Mouse (Mus musculus): ENCODE measurements around the gene Krt78. TPM values are rescaled to one million over a fixed set of nuclear protein-coding genes. Genes with fewer than 3 reads are reported as not detected.
"Not testable (repeated sequence)": the region's sequence is repeated elsewhere in the genome, so short reads cannot be mapped to it uniquely, and the experiment has no call there.

The Krt78 gene
- polyA plus RNA-seq (2012; rRNA removed) = 0.82 and 0.94 TPM in 2 replicates

DNA sequence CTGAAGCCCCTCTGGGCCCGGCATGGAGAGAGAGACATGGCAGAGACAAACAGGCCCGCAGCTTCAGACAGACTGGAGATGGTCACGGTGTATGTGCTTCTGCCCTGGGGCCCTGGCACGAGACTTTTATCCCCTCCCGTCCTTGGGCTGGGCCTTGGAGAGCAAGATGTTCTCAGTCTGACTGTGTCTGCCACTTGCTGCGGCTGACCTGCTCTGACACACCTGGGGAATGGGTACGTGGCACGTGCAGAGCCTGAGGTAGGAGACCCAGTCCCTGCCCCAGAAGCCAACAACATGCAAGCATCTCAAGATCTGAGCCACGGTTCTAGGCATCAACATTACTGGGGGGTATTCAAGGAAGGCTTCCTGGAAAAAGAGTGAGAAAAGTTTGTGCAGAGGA is at the start of gene Krt78:
Krt78 (minus strand) TSS at position 101 of the 400 bp plus-strand sequence.
- TF ChIP-seq CTCF (IDR thresholded peaks at IDR 0.05; ENCODE audit: borderline replicate concordance, control insufficient read depth, extremely low read depth, insufficient read depth, low read length, poor library complexity) (no peak), POLR2A (IDR thresholded peaks at IDR 0.05; ENCODE audit: control insufficient read depth, extremely low read depth, insufficient read depth, low read length, poor library complexity) (no peak)
- Histone ChIP-seq H3K4me3 (ENCODE audit: control insufficient read depth, insufficient read depth, low read length) (no peak within 1 kb of the TSS), H3K27ac (ENCODE audit: control insufficient read depth, insufficient read depth, low read length) (no peak within 1 kb of the TSS), H3K4me1 (replicated peaks; ENCODE audit: control insufficient read depth, insufficient read depth, low read length) (no peaks in the 10 kb centered on the region), H3K27me3 (ENCODE audit: control insufficient read depth, insufficient read depth, low read length) (no peaks in the 10 kb centered on the region), H3K36me3 (ENCODE audit: control insufficient read depth, insufficient read depth, low read length) (no peaks in the 10 kb centered on the region)
- WGBS = 89% methylated on average over 9 of the region's 9 CpGs
- no peak for DNase-seq

DNA sequence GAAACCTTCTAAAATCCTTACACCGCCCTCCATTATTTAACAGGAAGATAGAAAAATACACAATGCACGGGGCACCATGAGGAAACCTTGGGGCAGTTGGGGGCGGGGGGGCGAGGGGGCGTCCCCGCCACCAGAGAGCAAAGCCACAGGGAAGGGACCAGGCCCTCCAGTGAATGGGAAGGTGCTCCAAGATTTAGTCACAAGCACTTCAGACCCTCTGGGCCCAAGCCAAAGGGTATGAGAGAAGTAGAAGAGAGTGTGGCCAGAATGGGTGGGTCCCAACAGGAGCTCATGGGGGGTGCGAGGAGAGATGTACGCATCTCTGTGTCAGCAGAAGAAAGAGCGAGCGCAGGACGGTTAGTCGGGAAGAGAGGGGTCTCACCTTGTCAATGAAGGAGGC is 49.4 kb upstream of the Krt78 start:
- WGBS = 67% methylated on average over 12 of the region's 12 CpGs
- Histone ChIP-seq H3K4me3 (ENCODE audit: control insufficient read depth, insufficient read depth, low read length) (no peak overlapping the region), H3K4me1 (replicated peaks; ENCODE audit: control insufficient read depth, insufficient read depth, low read length) (no peaks in the 10 kb centered on the region), H3K36me3 (ENCODE audit: control insufficient read depth, insufficient read depth, low read length) (no peaks in the 10 kb centered on the region), H3K27me3 (ENCODE audit: control insufficient read depth, insufficient read depth, low read length) (peaks cover 5% of the 10 kb centered on the region; the same call in 1 of the 2 replicates), H3K27ac (ENCODE audit: control insufficient read depth, insufficient read depth, low read length) (no peak overlapping the region)
- TF ChIP-seq POLR2A (IDR thresholded peaks at IDR 0.05; ENCODE audit: control insufficient read depth, extremely low read depth, insufficient read depth, low read length, poor library complexity) (no peak), CTCF (IDR thresholded peaks at IDR 0.05; ENCODE audit: borderline replicate concordance, control insufficient read depth, extremely low read depth, insufficient read depth, low read length, poor library complexity) (no peak)
- no peak for DNase-seq

DNA sequence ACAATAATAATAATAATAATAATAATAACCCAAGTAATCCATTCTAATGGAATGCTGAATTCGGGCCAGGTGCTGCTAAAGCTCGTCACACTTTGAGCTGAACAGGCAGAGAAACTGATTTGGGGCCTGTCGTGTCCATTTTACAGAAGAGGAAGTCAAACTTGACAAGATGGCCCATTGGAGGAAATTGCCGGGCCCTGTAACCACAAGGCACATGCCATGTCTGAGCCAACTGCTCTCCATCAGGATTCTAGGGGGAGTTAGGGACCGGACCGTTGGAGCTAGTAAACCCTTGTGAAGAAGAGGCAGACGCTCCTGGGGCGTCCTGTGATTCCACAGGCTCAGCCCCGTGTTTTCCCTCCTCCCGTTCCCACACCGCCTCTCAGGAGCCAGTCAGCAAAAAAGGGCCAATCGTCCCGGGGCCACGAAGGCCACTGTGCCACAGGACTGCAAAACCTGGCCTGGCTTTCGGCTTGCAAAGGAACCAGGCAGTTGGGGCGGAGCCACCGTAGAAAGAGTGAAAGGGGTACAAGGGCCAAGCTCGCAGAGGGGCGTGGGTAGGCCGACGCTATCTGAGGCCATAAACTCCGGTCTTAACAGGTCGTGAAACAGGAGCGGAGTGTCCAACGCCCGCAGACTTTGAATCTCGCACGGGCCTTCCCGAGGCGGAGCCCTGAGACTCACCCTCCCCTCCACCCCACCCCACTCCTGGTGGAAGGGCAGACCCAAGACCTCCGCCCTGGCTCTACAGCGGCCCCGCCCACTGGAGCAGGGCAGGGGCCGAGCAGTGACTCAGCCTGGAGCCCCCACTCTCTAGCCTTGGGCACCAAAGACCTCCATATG is 48.8 kb upstream of the Krt78 start:
- no peaks in the 10 kb centered on the region for H3K4me1 ChIP-seq (replicated peaks; ENCODE audit: control insufficient read depth, insufficient read depth, low read length)
- peak overlapping the region; percentile 4; the same call in 1 of the 2 replicates for H3K4me3 ChIP-seq (ENCODE audit: control insufficient read depth, insufficient read depth, low read length)
- H3K36me3 ChIP-seq (ENCODE audit: control insufficient read depth, insufficient read depth, low read length) = no peaks in the 10 kb centered on the region
- peaks cover 5% of the 10 kb centered on the region; the same call in 1 of the 2 replicates for H3K27me3 ChIP-seq (ENCODE audit: control insufficient read depth, insufficient read depth, low read length)
- 7% methylated on average over 34 of the region's 34 CpGs for WGBS
- no peak overlapping the region for H3K27ac ChIP-seq (ENCODE audit: control insufficient read depth, insufficient read depth, low read length)
- TF ChIP-seq POLR2A (IDR thresholded peaks at IDR 0.05; ENCODE audit: control insufficient read depth, extremely low read depth, insufficient read depth, low read length, poor library complexity) (no peak), CTCF (IDR thresholded peaks at IDR 0.05; ENCODE audit: borderline replicate concordance, control insufficient read depth, extremely low read depth, insufficient read depth, low read length, poor library complexity) (no peak)
- no peak for DNase-seq

DNA sequence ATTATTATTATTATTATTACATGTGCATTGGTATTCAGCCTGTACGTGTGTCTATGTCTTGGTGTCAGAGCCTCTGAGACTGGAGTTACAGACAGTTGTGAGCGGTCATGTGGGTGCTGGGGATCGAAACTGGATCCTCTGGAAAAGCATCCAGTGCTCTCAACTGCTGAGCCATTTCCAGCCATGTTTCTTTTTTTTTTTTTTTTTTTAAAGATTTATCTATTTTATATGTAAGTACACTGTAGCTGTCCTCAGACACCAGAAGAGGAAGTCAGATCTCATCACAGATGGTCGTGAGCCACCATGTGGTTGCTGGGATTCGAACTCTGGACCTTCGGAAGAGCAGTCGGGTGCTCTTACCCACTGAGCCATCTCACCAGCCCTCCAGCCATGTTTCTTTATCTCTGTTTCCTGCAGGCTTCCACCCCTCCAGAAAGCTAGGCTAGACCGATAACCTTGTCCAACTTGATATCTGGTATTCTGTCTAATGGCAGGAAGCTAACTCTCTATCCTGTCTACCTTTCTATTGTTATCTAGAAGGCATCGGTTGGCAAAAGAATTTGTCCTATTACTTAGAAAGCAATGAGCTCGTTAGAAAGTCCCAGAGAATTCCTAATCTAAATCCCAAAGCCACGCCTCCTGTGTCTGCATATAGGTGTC is 45.7 kb upstream of the Krt78 start:
- no peak overlapping the region for H3K27ac ChIP-seq (ENCODE audit: control insufficient read depth, insufficient read depth, low read length)
- no peak for DNase-seq
- no peaks in the 10 kb centered on the region for H3K4me1 ChIP-seq (replicated peaks; ENCODE audit: control insufficient read depth, insufficient read depth, low read length)
- peaks cover 5% of the 10 kb centered on the region; the same call in 1 of the 2 replicates for H3K27me3 ChIP-seq (ENCODE audit: control insufficient read depth, insufficient read depth, low read length)
- TF ChIP-seq CTCF (IDR thresholded peaks at IDR 0.05; ENCODE audit: borderline replicate concordance, control insufficient read depth, extremely low read depth, insufficient read depth, low read length, poor library complexity) = no peak
- TF ChIP-seq POLR2A (IDR thresholded peaks at IDR 0.05; ENCODE audit: control insufficient read depth, extremely low read depth, insufficient read depth, low read length, poor library complexity) = no peak
- WGBS = 86% methylated on average over 11 of the region's 11 CpGs
- no peaks in the 10 kb centered on the region for H3K36me3 ChIP-seq (ENCODE audit: control insufficient read depth, insufficient read depth, low read length)
- H3K4me3 ChIP-seq (ENCODE audit: control insufficient read depth, insufficient read depth, low read length) = no peak overlapping the region

DNA sequence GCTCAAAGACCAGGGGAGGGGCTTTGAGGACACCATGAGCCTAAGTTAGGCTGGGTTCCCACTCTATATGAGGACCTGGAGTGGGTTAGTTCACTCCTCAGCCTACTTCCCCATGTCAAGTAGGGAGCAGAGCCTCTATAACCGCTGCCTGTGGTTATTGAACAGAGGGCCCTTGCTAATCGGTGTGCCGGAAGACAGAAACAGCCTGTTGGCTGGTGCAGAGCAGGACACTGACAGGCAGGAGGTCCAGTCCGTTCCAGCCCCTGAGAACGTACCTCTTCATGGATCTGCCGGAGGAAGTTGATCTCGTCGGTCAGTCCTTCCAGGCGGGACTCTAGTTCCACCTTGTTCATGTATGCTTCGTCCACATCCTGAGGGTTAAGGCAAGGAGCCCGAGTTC is 45.1 kb upstream of the Krt78 start:
- Histone ChIP-seq H3K27ac (ENCODE audit: control insufficient read depth, insufficient read depth, low read length) (no peak overlapping the region), H3K4me3 (ENCODE audit: control insufficient read depth, insufficient read depth, low read length) (no peak overlapping the region), H3K4me1 (replicated peaks; ENCODE audit: control insufficient read depth, insufficient read depth, low read length) (no peaks in the 10 kb centered on the region), H3K27me3 (ENCODE audit: control insufficient read depth, insufficient read depth, low read length) (peaks cover 5% of the 10 kb centered on the region; the same call in 1 of the 2 replicates), H3K36me3 (ENCODE audit: control insufficient read depth, insufficient read depth, low read length) (no peaks in the 10 kb centered on the region)
- no peak for TF ChIP-seq CTCF (IDR thresholded peaks at IDR 0.05; ENCODE audit: borderline replicate concordance, control insufficient read depth, extremely low read depth, insufficient read depth, low read length, poor library complexity)
- no peak for TF ChIP-seq POLR2A (IDR thresholded peaks at IDR 0.05; ENCODE audit: control insufficient read depth, extremely low read depth, insufficient read depth, low read length, poor library complexity)
- no peak for DNase-seq
- WGBS = 39% methylated on average over 11 of the region's 11 CpGs

DNA sequence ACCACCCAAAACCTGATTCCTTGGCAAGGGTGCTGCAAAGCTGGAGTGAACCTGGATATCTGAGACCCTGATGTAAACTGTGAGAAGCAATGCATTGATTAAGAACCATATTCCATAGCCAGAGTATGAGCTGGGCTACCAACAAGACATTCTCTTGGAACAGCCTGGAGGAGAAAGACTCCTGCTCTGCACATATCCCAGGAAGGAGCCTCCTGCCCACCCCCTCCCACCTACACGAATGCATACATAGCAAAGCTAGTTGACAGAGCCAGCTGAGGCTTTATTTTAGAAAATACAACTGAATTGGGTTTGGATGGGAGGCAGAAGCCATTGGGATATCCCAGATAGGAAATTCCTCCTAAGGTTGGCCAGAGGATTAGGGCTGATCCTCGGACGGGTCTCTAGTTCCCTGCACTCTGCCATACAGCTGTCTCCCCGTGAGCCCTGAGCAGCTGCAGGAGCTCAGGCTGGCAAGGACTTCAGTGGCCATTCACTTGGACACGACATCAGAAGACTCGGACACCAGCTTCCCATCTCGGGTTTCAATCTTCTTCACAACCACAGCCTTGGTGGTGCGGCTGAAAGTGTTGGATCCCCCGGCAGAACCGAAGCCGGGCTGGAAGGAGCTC is 42.5 kb upstream of the Krt78 start:
- H3K36me3 ChIP-seq (ENCODE audit: control insufficient read depth, insufficient read depth, low read length) = not testable (repeated sequence)

More for the DNA sequence above, 42.5 kb upstream of the Krt78 start:
- H3K27me3 ChIP-seq (ENCODE audit: control insufficient read depth, insufficient read depth, low read length); DNase-seq; H3K4me1 ChIP-seq (replicated peaks; ENCODE audit: control insufficient read depth, insufficient read depth, low read length); H3K27ac ChIP-seq (ENCODE audit: control insufficient read depth, insufficient read depth, low read length); H3K4me3 ChIP-seq (ENCODE audit: control insufficient read depth, insufficient read depth, low read length): not testable (repeated sequence)
- 93% methylated on average over 11 of the region's 11 CpGs for WGBS

Measured in thymus, adult 2 months (tissue).